Mouse (Mus musculus) MEL (cell line): ENCODE measurements around the gene Pknox2. TPM values are rescaled to one million over a fixed set of nuclear protein-coding genes. Genes with fewer than 3 reads are reported as not detected.

Source experiments
- DNase-seq: peaks from one replicate; pipeline ENCODE4 v3.0.0; 2011; ENCODE audit warnings: low read depth, low spot score
- H3K27ac ChIP-seq: 2 replicates; pipeline ENCODE4 v1.5.1; 2012; ENCODE audit warnings: low read depth, mild to moderate bottlenecking, control low read depth, low read length, moderate library complexity; ENCODE audit not compliant: control insufficient read depth
- H3K27me3 ChIP-seq, 2 experiments: fragments of 150-350 bp in 1 of 2; sonication (generic) in 1 of 2; 2 replicates each; pipeline ENCODE4 v1.6.1; 2012; ENCODE audit warnings: low read length in 2 of 2, mild to moderate bottlenecking in 2 of 2, improper control_type of control experiment in 1 of 2, moderate library complexity in 1 of 2; ENCODE audit not compliant: insufficient read depth in 2 of 2, control insufficient read depth in 1 of 2
- H3K36me3 ChIP-seq, 2 experiments: 2 replicates each; pipeline ENCODE4 v1.6.1; 2012 to 2014; ENCODE audit warnings: low read length in 2 of 2, improper control_type of control experiment in 1 of 2, inconsistent platforms in 1 of 2, mild to moderate bottlenecking in 1 of 2; ENCODE audit not compliant: insufficient read depth in 2 of 2, control insufficient read depth in 1 of 2
- H3K4me1 ChIP-seq, 2 experiments: fragments of 150-350 bp in 1 of 2; sonication (generic) in 1 of 2; 2 replicates each; pipeline ENCODE4 v1.6.1; 2012; ENCODE audit warnings: low read length in 2 of 2, improper control_type of control experiment in 1 of 2, mild to moderate bottlenecking in 1 of 2; ENCODE audit not compliant: insufficient read depth in 2 of 2, control insufficient read depth in 1 of 2
- H3K4me3 ChIP-seq, 2 experiments: fragments of 150-350 bp in 1 of 2; sonication (generic) in 1 of 2; 2 replicates each; pipeline ENCODE4 v1.5.1; 2012; ENCODE audit warnings: low read depth in 2 of 2, low read length in 2 of 2, mild to moderate bottlenecking in 2 of 2, moderate library complexity in 2 of 2, control low read depth in 1 of 2, improper control_type of control experiment in 1 of 2; ENCODE audit not compliant: control insufficient read depth in 1 of 2, insufficient read depth in 1 of 2
- H3K79me2 ChIP-seq: 2 replicates; pipeline ENCODE4 v1.6.1; 2012; ENCODE audit warnings: mild to moderate bottlenecking, low read length, moderate library complexity; ENCODE audit not compliant: control insufficient read depth, poor library complexity, insufficient read depth
- H3K9ac ChIP-seq: 2 replicates; pipeline ENCODE4 v1.6.1; 2012; ENCODE audit warnings: low read depth, mild to moderate bottlenecking, control low read depth, low read length, moderate library complexity; ENCODE audit not compliant: control insufficient read depth, poor library complexity, severe bottlenecking
- H3K9me3 ChIP-seq: fragments of 150-350 bp; sonication (generic); replicated peaks from 2 replicates; pipeline ENCODE4 v1.6.1; 2012; ENCODE audit warnings: mild to moderate bottlenecking, low read length, improper control_type of control experiment, moderate library complexity; ENCODE audit not compliant: insufficient read depth
- CHD2 ChIP-seq: IDR thresholded peaks from 2 replicates; pipeline ENCODE4 v1.6.1; 2011; ENCODE audit warnings: low read length, improper control_type of control experiment
- CTCF ChIP-seq, 3 experiments: IDR thresholded peaks in 2 of 3; conservative IDR thresholded peaks in 1 of 3; 2 replicates each; pipeline ENCODE4 v1.5.1; 2011 to 2012; ENCODE audit warnings: low read length in 3 of 3, low read depth in 2 of 3, mild to moderate bottlenecking in 2 of 3, improper control_type of control experiment in 1 of 3, inconsistent platforms in 1 of 3, mixed read lengths in 1 of 3, moderate library complexity in 1 of 3; ENCODE audit not compliant: control insufficient read depth in 1 of 3, insufficient read depth in 1 of 3, poor library complexity in 1 of 3, severe bottlenecking in 1 of 3
- E2F4 ChIP-seq: IDR thresholded peaks from 2 replicates; pipeline ENCODE4 v1.6.1; 2011; ENCODE audit warnings: low read depth, low read length, improper control_type of control experiment, borderline replicate concordance
- ELF1 ChIP-seq: IDR thresholded peaks from 2 replicates; pipeline ENCODE4 v1.6.1; 2014; ENCODE audit warnings: low read depth, mild to moderate bottlenecking, inconsistent platforms, low read length, improper control_type of control experiment, moderate library complexity
- JUND ChIP-seq: IDR thresholded peaks from 2 replicates; pipeline ENCODE4 v1.6.1; 2011; ENCODE audit warnings: low read depth, mild to moderate bottlenecking, improper control_type of control experiment, low read length
- MAFK ChIP-seq: IDR thresholded peaks from 2 replicates; pipeline ENCODE4 v1.6.1; 2011; ENCODE audit warnings: low read depth, mild to moderate bottlenecking, low read length, improper control_type of control experiment, borderline replicate concordance
- MAX ChIP-seq: IDR thresholded peaks from 2 replicates; pipeline ENCODE4 v1.6.1; 2011; ENCODE audit warnings: low read length, improper control_type of control experiment
- MAZ ChIP-seq: IDR thresholded peaks from 2 replicates; pipeline ENCODE4 v1.6.1; 2012; ENCODE audit warnings: low read depth, mild to moderate bottlenecking, inconsistent platforms, low read length, improper control_type of control experiment
- MEF2A ChIP-seq: IDR thresholded peaks from 2 replicates; pipeline ENCODE4 v1.6.1; 2014; ENCODE audit warnings: low read depth, mild to moderate bottlenecking, inconsistent platforms, low read length, improper control_type of control experiment; ENCODE audit not compliant: poor library complexity, insufficient replicate concordance, severe bottlenecking; ENCODE audit errors: extremely low read depth
- MXI1 ChIP-seq: IDR thresholded peaks from 2 replicates; pipeline ENCODE4 v1.6.1; 2011; ENCODE audit warnings: mild to moderate bottlenecking, low read depth, low read length, improper control_type of control experiment
- NRF1 ChIP-seq: IDR thresholded peaks from 2 replicates; pipeline ENCODE4 v1.6.1; 2014; ENCODE audit warnings: low read depth, mild to moderate bottlenecking, inconsistent platforms, low read length, improper control_type of control experiment, moderate library complexity; ENCODE audit not compliant: poor library complexity, insufficient read depth, severe bottlenecking
- POLR2AphosphoS2 ChIP-seq: IDR thresholded peaks from 2 replicates; pipeline ENCODE4 v1.6.1; 2011; ENCODE audit warnings: low read length, improper control_type of control experiment
- RAD21 ChIP-seq: IDR thresholded peaks from 2 replicates; pipeline ENCODE4 v1.6.1; 2011; ENCODE audit warnings: mild to moderate bottlenecking, low read depth, low read length, improper control_type of control experiment
- RCOR1 ChIP-seq: IDR thresholded peaks from 2 replicates; pipeline ENCODE4 v1.6.1; 2012; ENCODE audit warnings: low read depth, mild to moderate bottlenecking, inconsistent platforms, low read length, improper control_type of control experiment
- SMC3 ChIP-seq: IDR thresholded peaks from 2 replicates; pipeline ENCODE4 v1.6.1; 2011; ENCODE audit warnings: low read depth, low read length, improper control_type of control experiment
- TAL1 ChIP-seq: IDR thresholded peaks from 2 replicates; pipeline ENCODE4 v1.6.1; 2012; ENCODE audit warnings: mild to moderate bottlenecking, inconsistent platforms, low read length, moderate library complexity, mixed read lengths
- TBP ChIP-seq: IDR thresholded peaks from 2 replicates; pipeline ENCODE4 v1.8.0; 2011; ENCODE audit warnings: low read depth, low read length, improper control_type of control experiment
- USF1 ChIP-seq: IDR thresholded peaks from 2 replicates; pipeline ENCODE4 v1.6.1; 2014; ENCODE audit warnings: low read depth, mild to moderate bottlenecking, inconsistent platforms, low read length, improper control_type of control experiment, moderate library complexity
- USF2 ChIP-seq, 2 experiments: IDR thresholded peaks; 2 replicates each; pipeline ENCODE4 v1.6.1; 2011 to 2012; ENCODE audit warnings: improper control_type of control experiment in 2 of 2, low read length in 2 of 2, borderline replicate concordance in 1 of 2, inconsistent platforms in 1 of 2, low read depth in 1 of 2, mild to moderate bottlenecking in 1 of 2; ENCODE audit not compliant: insufficient read depth in 1 of 2
- ZKSCAN1 ChIP-seq: IDR thresholded peaks from 2 replicates; pipeline ENCODE4 v1.6.1; 2012; ENCODE audit warnings: low read depth, mild to moderate bottlenecking, inconsistent platforms, low read length, improper control_type of control experiment, moderate library complexity
- ZNF384 ChIP-seq: IDR thresholded peaks from 2 replicates; pipeline ENCODE4 v1.6.1; 2012; ENCODE audit warnings: low read depth, mild to moderate bottlenecking, inconsistent platforms, low read length, improper control_type of control experiment
- polyA plus RNA-seq, 2 experiments: library from polyadenylated mRNA; stranded (reverse) in 1 of 2; unstranded in 1 of 2; fragments of >175 nt in 1 of 2; fragments of >200 nt in 1 of 2; gene quantifications; 2 replicates each; pipeline versions ENCODE4 v1.2.1 to v1.2.4; 2012; ENCODE audit warnings: low replicate concordance in 2 of 2, low read depth in 1 of 2; ENCODE audit not compliant: insufficient read length in 2 of 2, insufficient read depth in 1 of 2, missing spikeins in 1 of 2
- total RNA-seq: library from RNA; depleted of rRNA; stranded (reverse); fragments of 300-350 nt; gene quantifications from 2 replicates; pipeline ENCODE4 v1.2.3, GENCODE M21; 2012

Gene Pknox2
- total and polyA plus RNA-seq, 3 experiments, result not detected

DNA sequence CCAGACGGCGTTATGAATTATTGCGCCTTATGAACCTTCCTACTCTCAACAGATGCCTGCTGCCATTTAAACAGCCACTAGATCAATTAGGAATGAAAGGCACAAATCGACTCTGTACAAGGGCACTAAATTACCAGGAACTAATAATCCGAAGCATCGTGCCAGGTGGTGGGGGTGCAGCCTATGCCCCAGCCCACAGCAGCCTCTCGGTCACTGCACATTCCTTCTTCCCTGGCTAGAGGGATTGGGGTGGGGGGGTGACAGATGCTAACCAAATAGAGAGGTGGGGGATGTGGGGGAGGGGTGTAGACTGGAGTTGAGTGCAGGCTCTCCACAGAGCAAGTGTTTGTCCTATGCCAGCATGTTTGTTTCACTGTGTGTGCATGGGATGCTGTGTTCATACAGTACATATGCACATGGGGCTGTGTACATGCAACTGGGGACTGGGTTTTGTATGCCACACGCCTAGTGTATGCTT, 208.6 kb downstream of the Pknox2 start:
- no peak overlapping the region for H3K4me3 ChIP-seq
- H3K4me1 ChIP-seq, result no peaks in the 10 kb centered on the region
- TF ChIP-seq RCOR1 (no peak), NRF1 (no peak)
- no peaks in the 10 kb centered on the region for H3K36me3 ChIP-seq
- H3K79me2 ChIP-seq, result no peaks in the 10 kb centered on the region
- DNase-seq, result no peak
- no peak overlapping the region for H3K9ac ChIP-seq
- no peaks in the 10 kb centered on the region; a peak in 1 of 4 replicates for H3K27me3 ChIP-seq
- H3K27ac ChIP-seq, result no peak overlapping the region
- no peaks in the 10 kb centered on the region for H3K9me3 ChIP-seq

DNA sequence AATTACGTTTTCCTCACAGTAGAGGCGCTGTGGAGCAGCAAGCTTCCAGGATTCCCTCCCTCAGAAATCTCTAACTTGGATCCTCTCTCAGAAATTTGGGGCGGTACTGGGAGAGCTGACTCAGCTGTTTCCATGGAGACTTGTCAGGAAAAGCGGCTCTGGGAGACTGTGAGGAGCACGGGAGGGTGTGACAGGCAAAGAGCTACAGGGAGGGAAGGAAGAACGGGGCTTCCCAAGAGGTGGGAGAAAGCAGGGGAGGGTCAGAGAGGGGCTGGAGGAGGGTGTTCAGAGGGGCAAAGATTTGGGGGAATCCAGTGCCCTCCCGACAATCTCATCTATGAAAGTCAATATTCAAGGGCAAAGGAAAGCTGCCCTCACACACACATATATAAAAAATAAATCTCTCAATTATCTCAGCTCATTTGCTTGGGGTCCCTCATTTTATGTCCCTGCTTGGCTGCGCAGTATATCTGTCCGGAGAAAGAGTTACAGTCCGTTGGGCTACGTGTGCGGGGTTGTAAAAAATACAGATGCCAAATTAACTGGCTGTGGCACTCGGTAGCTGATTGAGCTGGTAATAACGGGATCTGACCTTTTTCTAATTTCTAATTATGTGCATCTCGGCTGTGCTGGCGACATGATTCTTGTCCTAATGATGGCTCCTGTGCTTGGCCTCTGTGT, 213.3 kb downstream of the Pknox2 start:
- H3K9ac ChIP-seq, result no peak overlapping the region
- H3K27ac ChIP-seq, result no peak overlapping the region
- H3K4me1 ChIP-seq, result no peaks in the 10 kb centered on the region
- no peaks in the 10 kb centered on the region for H3K79me2 ChIP-seq
- H3K9me3 ChIP-seq, result no peaks in the 10 kb centered on the region
- peak; percentile 10 for DNase-seq
- peaks cover 0 to 4% of the 10 kb centered on the region in 2 experiments; a peak in 2 of 4 replicates for H3K27me3 ChIP-seq
- H3K36me3 ChIP-seq, result no peaks in the 10 kb centered on the region
- no peak overlapping the region for H3K4me3 ChIP-seq
- TF ChIP-seq JUND (no peak), CTCF (IDR thresholded peaks at IDR 0.05 in 2 of 3, conservative IDR thresholded peaks at IDR 0.05 in 1 of 3; ENCODE audit: control insufficient read depth in 1 of 3, insufficient read depth in 1 of 3, low read depth in 2 of 3, low read length in 3 of 3, poor library complexity in 1 of 3, severe bottlenecking in 1 of 3) (peak; percentile 27 to 67 (median 55); a peak in 5 of 6 replicates), ZKSCAN1 (no peak)

DNA sequence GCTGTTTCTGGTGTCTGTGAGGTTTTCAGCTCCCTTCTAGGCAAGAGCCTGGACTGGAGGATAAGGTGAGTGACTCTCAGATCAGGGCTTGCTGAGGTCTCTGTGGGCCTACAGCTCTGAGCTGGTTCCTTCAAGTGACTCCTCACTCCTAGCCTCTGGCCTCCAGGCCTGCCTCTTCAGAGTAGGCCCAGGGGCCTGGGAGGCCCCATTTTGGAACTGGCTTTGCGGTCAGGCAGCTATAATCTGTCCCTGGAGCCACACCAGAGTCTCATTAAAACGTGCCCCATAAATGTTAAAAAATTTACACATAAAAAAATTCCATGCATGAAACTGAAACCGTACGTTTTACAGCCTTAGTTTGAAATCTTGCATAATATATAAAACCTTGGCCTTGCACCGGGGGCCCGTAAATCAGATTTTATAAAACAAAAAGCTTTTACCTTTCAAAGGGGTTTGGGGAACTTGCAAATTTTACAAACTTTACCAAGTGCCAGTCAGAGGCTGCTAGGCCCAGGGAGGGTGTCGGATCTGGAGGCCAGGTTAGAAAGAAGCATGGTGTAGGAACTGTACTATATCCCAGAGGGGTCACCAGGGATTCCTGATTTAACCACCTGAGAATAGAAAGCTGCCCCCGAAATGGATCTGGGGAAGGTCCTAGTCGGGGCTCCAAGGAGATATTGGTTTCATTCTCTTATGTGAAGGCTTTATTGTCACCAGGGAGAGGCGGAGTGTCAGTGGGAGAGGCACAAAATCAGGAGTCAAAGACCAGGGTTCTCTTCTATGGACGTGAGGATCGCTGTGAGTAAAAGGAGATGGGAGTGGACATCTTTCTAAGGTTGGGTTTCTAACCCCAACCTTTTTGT, 214.0 kb downstream of the Pknox2 start:
- Histone ChIP-seq H3K36me3 (no peaks in the 10 kb centered on the region), H3K4me3 (no peak overlapping the region), H3K79me2 (no peaks in the 10 kb centered on the region), H3K27ac (no peak overlapping the region), H3K27me3 (peaks cover 0 to 5% of the 10 kb centered on the region in 2 experiments; a peak in 2 of 4 replicates), H3K9ac (no peak overlapping the region), H3K9me3 (no peaks in the 10 kb centered on the region), H3K4me1 (no peaks in the 10 kb centered on the region)
- TF ChIP-seq MAFK (no peak), ZKSCAN1 (no peak), USF2 (IDR thresholded peaks at IDR 0.05; ENCODE audit: borderline replicate concordance in 1 of 2, insufficient read depth in 1 of 2, low read depth in 1 of 2, low read length in 2 of 2) (no peak), MAX (no peak), RAD21 (no peak), E2F4 (no peak), NRF1 (no peak), USF1 (no peak), MXI1 (no peak), RCOR1 (no peak), MAZ (no peak), MEF2A (no peak), SMC3 (no peak), CHD2 (no peak), POLR2AphosphoS2 (no peak), TAL1 (no peak), ZNF384 (no peak), ELF1 (no peak), TBP (no peak)
- DNase-seq, result no peak
